Mouse (Mus musculus): Measurements from ENCODE around the gene E130114P18Rik. TPM values are rescaled to one million over a fixed set of nuclear protein-coding genes. Genes with fewer than 3 reads are reported as not detected.

The E130114P18Rik gene
- polyA plus RNA-seq, 1 experiment from 2014 or later = 0.79 TPM

- peak; percentile 45; the same call in 1 of the 2 replicates for ATAC-seq (ENCODE audit: low read depth)
- H3K27ac ChIP-seq (ENCODE audit: low read length) = no peak overlapping the region
- H3K4me2 ChIP-seq (ENCODE audit: low read depth, low read length) = peak overlapping the region; percentile 19; the same call in 1 of the 2 replicates
- H3K4me1 ChIP-seq (replicated peaks; ENCODE audit: control insufficient read depth, insufficient read depth, low read length) = peaks cover 5% of the 10 kb centered on the region; the same call in 1 of the 2 replicates
- no peaks in the 10 kb centered on the region for H3K9me3 ChIP-seq (ENCODE audit: control insufficient read depth, low read length)
- no peak overlapping the region for H3K4me3 ChIP-seq (ENCODE audit: low read length)
- H3K9ac ChIP-seq (ENCODE audit: low read length) = no peak overlapping the region
- H3K27me3 ChIP-seq (ENCODE audit: control insufficient read depth, insufficient read depth, low read depth, low read length) = no peaks in the 10 kb centered on the region
- H3K36me3 ChIP-seq (ENCODE audit: control insufficient read depth, insufficient read depth, low read length) = no peaks in the 10 kb centered on the region
- WGBS = 40% methylated on average over 15 of the region's 15 CpGs
These were observed 159.1 kb downstream of the E130114P18Rik start for GRCm38 (mm10) chr4:97618668-97619373.

- Histone ChIP-seq H3K36me3 (ENCODE audit: control insufficient read depth, insufficient read depth, low read length) (no peaks in the 10 kb centered on the region), H3K9me3 (ENCODE audit: control insufficient read depth, low read length) (no peaks in the 10 kb centered on the region), H3K4me1 (replicated peaks; ENCODE audit: control insufficient read depth, insufficient read depth, low read length) (peaks cover 18% of the 10 kb centered on the region; the same call in 1 of the 2 replicates), H3K4me2 (ENCODE audit: low read depth, low read length) (no peak overlapping the region), H3K27ac (ENCODE audit: low read length) (no peak overlapping the region), H3K4me3 (ENCODE audit: low read length) (no peak overlapping the region), H3K9ac (ENCODE audit: low read length) (no peak overlapping the region), H3K27me3 (ENCODE audit: control insufficient read depth, insufficient read depth, low read depth, low read length) (no peaks in the 10 kb centered on the region)
- 66% methylated on average over 3 of the region's 3 CpGs for WGBS
- no peak for ATAC-seq (ENCODE audit: low read depth)
These were observed 162.8 kb downstream of the E130114P18Rik start for GRCm38 (mm10) chr4:97615031-97615430.

GRCm38 (mm10) chr4:97611251-97611847, 166.5 kb downstream of the E130114P18Rik start:
- WGBS = 40% methylated on average over 11 of the region's 11 CpGs

GRCm38 (mm10) chr4:97609831-97610727, 167.8 kb downstream of the E130114P18Rik start:
- H3K27ac ChIP-seq (ENCODE audit: low read length) = no peak overlapping the region

More at GRCm38 (mm10) chr4:97611251-97611847, 166.5 kb downstream of the E130114P18Rik start:
- H3K27me3 ChIP-seq (ENCODE audit: control insufficient read depth, insufficient read depth, low read depth, low read length) = no peaks in the 10 kb centered on the region
- no peak overlapping the region for H3K9ac ChIP-seq (ENCODE audit: low read length)
- H3K36me3 ChIP-seq (ENCODE audit: control insufficient read depth, insufficient read depth, low read length) = no peaks in the 10 kb centered on the region
- H3K9me3 ChIP-seq (ENCODE audit: control insufficient read depth, low read length) = no peaks in the 10 kb centered on the region
- peaks cover 30% of the 10 kb centered on the region; the same call in 1 of the 2 replicates for H3K4me1 ChIP-seq (replicated peaks; ENCODE audit: control insufficient read depth, insufficient read depth, low read length)
- no peak overlapping the region for H3K4me3 ChIP-seq (ENCODE audit: low read length)
- peak overlapping the region; percentile 17 for H3K27ac ChIP-seq (ENCODE audit: low read length)
- ATAC-seq (ENCODE audit: low read depth) = peak; percentile 89
- peak overlapping the region; percentile 32; the same call in 1 of the 2 replicates for H3K4me2 ChIP-seq (ENCODE audit: low read depth, low read length)

GRCm38 (mm10) chr4:97609329-97609728, 168.5 kb downstream of the E130114P18Rik start:
- no peak for ATAC-seq (ENCODE audit: low read depth)
- WGBS = 76% methylated on average over 4 of the region's 4 CpGs

More at GRCm38 (mm10) chr4:97609831-97610727, 167.8 kb downstream of the E130114P18Rik start:
- Histone ChIP-seq H3K4me3 (ENCODE audit: low read length) (no peak overlapping the region), H3K9me3 (ENCODE audit: control insufficient read depth, low read length) (no peaks in the 10 kb centered on the region), H3K27me3 (ENCODE audit: control insufficient read depth, insufficient read depth, low read depth, low read length) (no peaks in the 10 kb centered on the region; the same call in 1 of the 2 replicates), H3K9ac (ENCODE audit: low read length) (no peak overlapping the region), H3K36me3 (ENCODE audit: control insufficient read depth, insufficient read depth, low read length) (no peaks in the 10 kb centered on the region), H3K4me1 (replicated peaks; ENCODE audit: control insufficient read depth, insufficient read depth, low read length) (peaks cover 31% of the 10 kb centered on the region; the same call in 1 of the 2 replicates), H3K4me2 (ENCODE audit: low read depth, low read length) (no peak overlapping the region)
- 39% methylated on average over 10 of the region's 10 CpGs for WGBS
- no peak for ATAC-seq (ENCODE audit: low read depth)

GRCm38 (mm10) chr4:97608728-97609127, 169.2 kb downstream of the E130114P18Rik start:
- no peak overlapping the region for H3K9ac ChIP-seq (ENCODE audit: low read length)
- H3K4me1 ChIP-seq (replicated peaks; ENCODE audit: control insufficient read depth, insufficient read depth, low read length) = peaks cover 31% of the 10 kb centered on the region; the same call in 1 of the 2 replicates
- H3K27ac ChIP-seq (ENCODE audit: low read length) = no peak overlapping the region
- no peaks in the 10 kb centered on the region; the same call in 1 of the 2 replicates for H3K27me3 ChIP-seq (ENCODE audit: control insufficient read depth, insufficient read depth, low read depth, low read length)
- H3K9me3 ChIP-seq (ENCODE audit: control insufficient read depth, low read length) = no peaks in the 10 kb centered on the region
- 84% methylated on average over 8 of the region's 8 CpGs for WGBS
- ATAC-seq (ENCODE audit: low read depth) = no peak
- H3K4me2 ChIP-seq (ENCODE audit: low read depth, low read length) = no peak overlapping the region
- no peak overlapping the region for H3K4me3 ChIP-seq (ENCODE audit: low read length)
- H3K36me3 ChIP-seq (ENCODE audit: control insufficient read depth, insufficient read depth, low read length) = no peaks in the 10 kb centered on the region

More at GRCm38 (mm10) chr4:97609329-97609728, 168.5 kb downstream of the E130114P18Rik start:
- H3K4me2 ChIP-seq (ENCODE audit: low read depth, low read length) = no peak overlapping the region
- H3K9ac ChIP-seq (ENCODE audit: low read length) = no peak overlapping the region
- no peaks in the 10 kb centered on the region; the same call in 1 of the 2 replicates for H3K27me3 ChIP-seq (ENCODE audit: control insufficient read depth, insufficient read depth, low read depth, low read length)
- peaks cover 31% of the 10 kb centered on the region; the same call in 1 of the 2 replicates for H3K4me1 ChIP-seq (replicated peaks; ENCODE audit: control insufficient read depth, insufficient read depth, low read length)
- no peak overlapping the region for H3K4me3 ChIP-seq (ENCODE audit: low read length)
- H3K27ac ChIP-seq (ENCODE audit: low read length) = no peak overlapping the region
- H3K9me3 ChIP-seq (ENCODE audit: control insufficient read depth, low read length) = no peaks in the 10 kb centered on the region
- H3K36me3 ChIP-seq (ENCODE audit: control insufficient read depth, insufficient read depth, low read length) = no peaks in the 10 kb centered on the region

GRCm38 (mm10) chr4:97608134-97608533, 169.7 kb downstream of the E130114P18Rik start:
- H3K4me2 ChIP-seq (ENCODE audit: low read depth, low read length) = no peak overlapping the region

GRCm38 (mm10) chr4:97607169-97607568, 170.7 kb downstream of the E130114P18Rik start:
- H3K4me1 ChIP-seq (replicated peaks; ENCODE audit: control insufficient read depth, insufficient read depth, low read length) = peaks cover 30% of the 10 kb centered on the region; the same call in 1 of the 2 replicates
- no peak overlapping the region for H3K9ac ChIP-seq (ENCODE audit: low read length)
- no peaks in the 10 kb centered on the region for H3K36me3 ChIP-seq (ENCODE audit: control insufficient read depth, insufficient read depth, low read length)
- no peak overlapping the region for H3K4me2 ChIP-seq (ENCODE audit: low read depth, low read length)
- no peak overlapping the region for H3K27ac ChIP-seq (ENCODE audit: low read length)
- no peaks in the 10 kb centered on the region for H3K9me3 ChIP-seq (ENCODE audit: control insufficient read depth, low read length)
- ATAC-seq (ENCODE audit: low read depth) = no peak
- 68% methylated on average over 1 of the region's 1 CpGs for WGBS
- no peak overlapping the region for H3K4me3 ChIP-seq (ENCODE audit: low read length)
- no peaks in the 10 kb centered on the region; the same call in 1 of the 2 replicates for H3K27me3 ChIP-seq (ENCODE audit: control insufficient read depth, insufficient read depth, low read depth, low read length)

More at GRCm38 (mm10) chr4:97608134-97608533, 169.7 kb downstream of the E130114P18Rik start:
- ATAC-seq (ENCODE audit: low read depth) = no peak
- no peaks in the 10 kb centered on the region for H3K36me3 ChIP-seq (ENCODE audit: control insufficient read depth, insufficient read depth, low read length)
- WGBS = 56% methylated on average over 3 of the region's 3 CpGs
- no peaks in the 10 kb centered on the region for H3K9me3 ChIP-seq (ENCODE audit: control insufficient read depth, low read length)
- peaks cover 31% of the 10 kb centered on the region; the same call in 1 of the 2 replicates for H3K4me1 ChIP-seq (replicated peaks; ENCODE audit: control insufficient read depth, insufficient read depth, low read length)
- H3K9ac ChIP-seq (ENCODE audit: low read length) = no peak overlapping the region
- no peaks in the 10 kb centered on the region; the same call in 1 of the 2 replicates for H3K27me3 ChIP-seq (ENCODE audit: control insufficient read depth, insufficient read depth, low read depth, low read length)
- H3K27ac ChIP-seq (ENCODE audit: low read length) = no peak overlapping the region
- no peak overlapping the region for H3K4me3 ChIP-seq (ENCODE audit: low read length)
